Mouse (Mus musculus) liver, embryonic 11.5 days (tissue): ENCODE results near the gene Fbf1. TPM values are rescaled to one million over a fixed set of nuclear protein-coding genes. Genes with fewer than 3 reads are reported as not detected.
A peak's percentile ranks its signal among the peaks of the same experiment; 100 is the strongest.

Experiments used
- ATAC-seq: fragments of 200-750 bp; cut with Nextera tagmentation; replicated peaks from 2 replicates; pipeline ENCODE4 v1.8.0; 2017; ENCODE audit warnings: moderate number of reproducible peaks, mild to moderate bottlenecking, moderate TSS enrichment, moderate library complexity; ENCODE audit not compliant: low FRiP score
- DNase-seq: peaks from one replicate; pipeline ENCODE4 v3.0.0-alpha.2; 2017; ENCODE audit warnings: low spot score
- H3K27ac ChIP-seq: fragments of 300-500 bp; sonication (generic); 2 replicates; pipeline ENCODE4 v1.5.1; 2014; ENCODE audit warnings: mild to moderate bottlenecking, low read depth, low read length, control low read depth
- H3K27me3 ChIP-seq: fragments of 300-500 bp; sonication (generic); replicated peaks from 2 replicates; pipeline ENCODE4 v1.6.1; 2014; ENCODE audit warnings: low read length, mixed read lengths; ENCODE audit not compliant: control insufficient read depth, insufficient read depth
- H3K36me3 ChIP-seq: fragments of 300-500 bp; sonication (generic); 2 replicates; pipeline ENCODE4 v1.6.1; 2014; ENCODE audit warnings: mild to moderate bottlenecking, low read length, moderate library complexity, mixed read lengths; ENCODE audit not compliant: control insufficient read depth, insufficient read depth
- H3K4me1 ChIP-seq: fragments of 300-500 bp; sonication (generic); replicated peaks from 2 replicates; pipeline ENCODE4 v1.6.1; 2014; ENCODE audit warnings: low read length, mixed read lengths; ENCODE audit not compliant: control insufficient read depth, insufficient read depth
- H3K4me2 ChIP-seq: fragments of 300-500 bp; sonication (generic); 2 replicates; pipeline ENCODE4 v1.6.1; 2014; ENCODE audit warnings: mild to moderate bottlenecking, control low read depth, moderate library complexity
- H3K4me3 ChIP-seq: fragments of 300-500 bp; sonication (generic); 2 replicates; pipeline ENCODE4 v1.5.1; 2014; ENCODE audit warnings: low read depth, low read length, control low read depth
- H3K9ac ChIP-seq: fragments of 300-500 bp; sonication (generic); 2 replicates; pipeline ENCODE4 v1.6.1; 2014; ENCODE audit warnings: low read depth, low read length, control low read depth
- H3K9me3 ChIP-seq: fragments of 300-500 bp; sonication (generic); 2 replicates; pipeline ENCODE4 v1.6.1; 2016; ENCODE audit warnings: low read length, inconsistent platforms, mixed read lengths; ENCODE audit not compliant: control insufficient read depth
- WGBS: fragments of 180-500 bp; shearing (Covaris S2); extraction: QIAGEN DNeasy Blood & Tissue Kit; methylation state at CpG from one replicate; pipeline ENCODE4 v1.1.7; 2014; 5-methylcytosine and 5-hydroxymethylcytosine counted together
- polyA plus RNA-seq: library from polyadenylated mRNA; unstranded; fragments of >200 nt; fragmentation: Nextera tagmentation; extraction: Ambion mirVana; gene quantifications from 2 replicates; pipeline ENCODE4 v1.2.1, GENCODE M21; 2014

The Fbf1 gene
- polyA plus RNA-seq, 1 experiment from 2014 or later = 20.1 TPM

GRCm38 (mm10) chr11:116110131-116110530, 57.8 kb downstream of the Fbf1 start:
- Histone ChIP-seq H3K36me3 (no peaks in the 10 kb centered on the region), H3K9me3 (no peaks in the 10 kb centered on the region), H3K4me3 (peak overlapping the region; percentile 59), H3K9ac (peak overlapping the region; percentile 59), H3K4me1 (peaks cover 32% of the 10 kb centered on the region), H3K27ac (peak overlapping the region; percentile 38; the same call in 1 of the 2 replicates), H3K27me3 (peaks cover 50% of the 10 kb centered on the region), H3K4me2 (peak overlapping the region; percentile 81)
- 4% methylated on average over 35 of the region's 35 CpGs for WGBS
- DNase-seq (no peak), ATAC-seq (0 out of 2 replicates have a peak, but pooled peaks have one; percentile 15)

- H3K9ac ChIP-seq = peak overlapping the region; percentile 59
- no peak for DNase-seq
- WGBS = 3% methylated on average over 69 of the region's 70 CpGs
- peak overlapping the region; percentile 59 for H3K4me3 ChIP-seq
- no peak overlapping the region for H3K27ac ChIP-seq
- peaks cover 50% of the 10 kb centered on the region for H3K27me3 ChIP-seq
- H3K4me2 ChIP-seq = peak overlapping the region; percentile 81
- peaks cover 33% of the 10 kb centered on the region for H3K4me1 ChIP-seq
- H3K9me3 ChIP-seq = no peaks in the 10 kb centered on the region
- H3K36me3 ChIP-seq = no peaks in the 10 kb centered on the region
- peak; percentile 11; the same call in 1 of the 2 replicates for ATAC-seq
These were observed 58.4 kb downstream of the Fbf1 start for GRCm38 (mm10) chr11:116109441-116110081.

- no peaks in the 10 kb centered on the region for H3K36me3 ChIP-seq
- no peaks in the 10 kb centered on the region for H3K9me3 ChIP-seq
- no peak overlapping the region for H3K27ac ChIP-seq
- H3K4me1 ChIP-seq = peaks cover 42% of the 10 kb centered on the region
- H3K27me3 ChIP-seq = peaks cover 50% of the 10 kb centered on the region
- peak overlapping the region; percentile 59 for H3K4me3 ChIP-seq
- peak overlapping the region; percentile 81 for H3K4me2 ChIP-seq
- 13% methylated on average over 23 of the region's 23 CpGs for WGBS
- no peak for DNase-seq
- no peak overlapping the region for H3K9ac ChIP-seq
- ATAC-seq = no peak
These were observed 59.4 kb downstream of the Fbf1 start for GRCm38 (mm10) chr11:116108464-116109137.

GRCm38 (mm10) chr11:116107777-116108285, 60.1 kb downstream of the Fbf1 start:
- H3K4me1 ChIP-seq = peaks cover 46% of the 10 kb centered on the region
- peak overlapping the region; percentile 81 for H3K4me2 ChIP-seq
- H3K4me3 ChIP-seq = peak overlapping the region; percentile 10; the same call in 1 of the 2 replicates
- DNase-seq = no peak
- no peaks in the 10 kb centered on the region for H3K9me3 ChIP-seq
- no peak for ATAC-seq
- no peaks in the 10 kb centered on the region for H3K36me3 ChIP-seq
- WGBS = 38% methylated on average over 19 of the region's 19 CpGs
- no peak overlapping the region for H3K9ac ChIP-seq
- H3K27me3 ChIP-seq = peaks cover 50% of the 10 kb centered on the region
- no peak overlapping the region for H3K27ac ChIP-seq

GRCm38 (mm10) chr11:116106963-116107776, 60.8 kb downstream of the Fbf1 start:
- DNase-seq (no peak), ATAC-seq (no peak)
- peaks cover 50% of the 10 kb centered on the region for H3K4me1 ChIP-seq
- H3K4me3 ChIP-seq = no peak overlapping the region
- no peak overlapping the region for H3K9ac ChIP-seq
- H3K27ac ChIP-seq = 0 out of 2 replicates have a peak overlapping the region, but pooled peaks have one; percentile 19
- H3K9me3 ChIP-seq = no peaks in the 10 kb centered on the region
- no peaks in the 10 kb centered on the region for H3K36me3 ChIP-seq
- WGBS = 40% methylated on average over 14 of the region's 14 CpGs
- peaks cover 50% of the 10 kb centered on the region for H3K27me3 ChIP-seq
- peak overlapping the region; percentile 55 for H3K4me2 ChIP-seq

GRCm38 (mm10) chr11:116106154-116106962, 61.6 kb downstream of the Fbf1 start:
- H3K9me3 ChIP-seq = no peaks in the 10 kb centered on the region
- DNase-seq (no peak), ATAC-seq (peak; percentile 39; the same call in 1 of the 2 replicates)
- H3K27me3 ChIP-seq = peaks cover 50% of the 10 kb centered on the region
- peak overlapping the region; percentile 34 for H3K27ac ChIP-seq
- H3K36me3 ChIP-seq = no peaks in the 10 kb centered on the region
- peaks cover 57% of the 10 kb centered on the region for H3K4me1 ChIP-seq
- H3K9ac ChIP-seq = peak overlapping the region; percentile 40; the same call in 1 of the 2 replicates
- WGBS = 30% methylated on average over 32 of the region's 32 CpGs
- H3K4me3 ChIP-seq = peak overlapping the region; percentile 6; the same call in 1 of the 2 replicates
- peak overlapping the region; percentile 55 for H3K4me2 ChIP-seq

GRCm38 (mm10) chr11:116105065-116105464, 62.9 kb downstream of the Fbf1 start:
- peaks cover 39% of the 10 kb centered on the region for H3K27me3 ChIP-seq
- no peaks in the 10 kb centered on the region for H3K36me3 ChIP-seq
- no peak overlapping the region for H3K4me2 ChIP-seq
- H3K9ac ChIP-seq = no peak overlapping the region
- ATAC-seq (no peak), DNase-seq (no peak)
- no peak overlapping the region for H3K27ac ChIP-seq
- no peaks in the 10 kb centered on the region for H3K9me3 ChIP-seq
- H3K4me3 ChIP-seq = no peak overlapping the region
- WGBS = 80% methylated on average over 2 of the region's 2 CpGs
- peaks cover 64% of the 10 kb centered on the region for H3K4me1 ChIP-seq
